Mouse (Mus musculus) CD4-positive, CD25-positive, alpha-beta regulatory T cell (primary cell): Measurements from ENCODE around the gene Ckap5. TPM values are rescaled to one million over a fixed set of nuclear protein-coding genes. Genes with fewer than 3 reads are reported as not detected.

ENCODE experiments used
- polyA plus RNA-seq: library from polyadenylated mRNA; unstranded; fragments of 100-300 nt; shearing (Covaris generic); gene quantifications from one replicate; pipeline ENCODE4 v1.2.1, GENCODE M21; 2017

Ckap5 gene
- 39.8 TPM for polyA plus RNA-seq

DNA sequence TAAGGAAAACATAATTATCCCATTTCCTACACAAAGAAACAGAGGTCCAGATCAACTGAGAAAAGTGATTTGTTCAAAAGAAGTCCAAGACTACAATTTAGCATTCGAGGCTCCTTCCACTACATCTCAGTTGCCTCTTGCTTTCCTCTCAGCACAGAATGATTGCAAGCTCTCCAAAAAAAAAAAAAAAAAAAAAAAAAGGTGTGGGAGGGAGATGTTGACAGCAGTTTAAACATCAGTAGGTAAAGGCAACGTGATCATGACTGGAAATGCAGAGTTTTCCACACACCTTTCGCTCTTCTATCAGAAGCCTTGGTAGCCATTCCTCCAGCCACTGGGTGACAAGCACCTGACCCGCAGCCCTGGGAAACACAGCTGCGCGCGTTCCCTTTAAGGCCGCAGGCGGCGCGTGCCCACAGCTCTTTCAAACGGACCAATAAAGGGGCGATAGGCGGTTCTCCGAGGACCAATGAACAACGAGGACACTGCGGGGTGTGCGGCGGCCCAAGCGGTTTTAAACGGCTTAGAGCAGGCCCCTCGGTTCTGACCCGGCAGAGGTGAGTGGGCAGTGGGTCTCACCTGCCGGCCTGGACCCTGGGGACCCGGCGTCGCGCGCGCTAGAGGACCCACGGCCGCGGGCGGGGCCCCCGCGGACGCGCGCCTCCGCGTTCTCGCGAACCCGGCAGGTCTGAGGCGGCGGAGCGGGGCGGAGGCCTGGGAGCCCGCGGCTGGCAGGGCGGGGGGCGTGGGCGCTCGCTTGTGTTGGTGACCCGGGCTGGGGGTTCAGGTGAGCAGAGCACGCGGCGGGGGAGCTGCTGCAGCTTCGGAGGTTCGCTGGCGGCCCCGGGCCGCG is at the start of gene Ckap5:
Gene Ckap5, plus strand, starts transcription at position 469 of the 853 bp plus-strand sequence.

DNA sequence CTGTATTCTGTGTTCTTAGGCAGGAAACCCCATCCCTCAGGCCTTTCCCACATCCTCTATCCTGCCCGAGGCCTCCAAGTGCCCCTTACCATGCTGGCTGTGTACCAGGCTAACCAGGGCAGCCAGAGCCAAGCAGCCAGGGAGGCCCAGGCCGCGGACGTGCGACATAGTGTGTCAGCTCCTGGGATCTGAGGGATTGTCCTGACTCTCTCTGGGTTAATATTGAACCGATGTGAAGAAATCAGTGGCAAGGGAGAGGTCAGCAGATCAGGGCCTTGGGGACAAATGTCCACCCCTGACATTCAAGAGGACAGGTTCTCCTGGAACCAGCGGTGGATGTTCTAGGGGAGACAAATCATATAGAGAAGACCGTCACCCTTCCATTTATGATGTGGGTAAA is 109.7 kb downstream of the Ckap5 start, which contains the start of gene F2:
Gene F2, minus strand, starts transcription at position 186 of the 400 bp plus-strand sequence.

DNA sequence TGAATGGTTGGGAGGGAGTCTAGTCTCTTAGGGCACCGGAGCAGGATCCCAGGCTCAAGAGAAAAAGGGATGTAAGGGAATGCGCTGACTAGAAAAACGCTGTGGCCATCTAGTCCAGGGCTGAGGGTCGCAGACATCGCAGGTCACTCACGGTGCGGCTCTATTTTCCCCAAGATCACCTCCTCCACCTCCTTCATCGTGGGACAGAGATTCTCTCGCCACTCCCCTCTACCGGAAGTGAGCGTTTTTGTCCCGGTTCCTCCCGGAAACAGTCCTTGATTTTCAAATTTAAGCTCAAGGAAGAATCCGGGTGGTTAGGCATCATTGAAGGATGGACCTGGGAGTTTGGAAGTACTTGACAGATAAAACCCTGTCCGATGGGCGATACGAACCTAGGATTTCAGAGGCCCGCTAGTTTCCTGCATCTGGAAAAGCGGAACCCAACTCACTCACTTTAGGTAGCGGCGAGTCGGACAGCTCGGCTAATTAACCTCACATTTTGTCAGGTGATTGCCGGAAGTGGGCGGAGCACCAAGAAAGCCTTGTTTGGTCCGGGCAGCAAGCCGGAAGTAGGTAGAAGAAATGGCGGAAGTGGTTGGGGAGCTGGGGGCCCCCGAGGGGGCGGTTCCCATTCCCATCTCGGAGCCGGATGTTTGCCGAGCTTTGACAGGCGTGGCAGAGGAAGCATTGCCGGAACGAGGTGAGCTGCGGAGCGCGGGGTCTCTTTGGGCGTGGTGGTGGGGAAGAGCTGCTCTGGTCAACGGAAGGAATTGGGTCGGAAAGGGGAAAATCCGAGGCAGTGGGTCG is 123.2 kb downstream of the Ckap5 start, which contains the start of the genes Zfp408 and Arhgap1:
Gene Zfp408, minus strand, starts transcription at position 239 of the 807 bp plus-strand sequence.
Gene Arhgap1, plus strand, starts transcription at position 308 of the 807 bp plus-strand sequence.

Other genes with a start within 250 kb of the Ckap5 start
- 20.0 TPM for gene 1110051M20Rik, start 82.1 kb upstream of the Ckap5 start, polyA plus RNA-seq
- 0.02 TPM for gene Lrp4, start 69.3 kb upstream of the Ckap5 start, polyA plus RNA-seq
- gene F2, start 109.7 kb downstream of the Ckap5 start, polyA plus RNA-seq = not detected
- 23.8 TPM for gene Zfp408, start 123.0 kb downstream of the Ckap5 start, polyA plus RNA-seq
- gene Arhgap1, start 123.1 kb downstream of the Ckap5 start, polyA plus RNA-seq = 206 TPM
- 50.1 TPM for gene Atg13, start 183.8 kb downstream of the Ckap5 start, polyA plus RNA-seq
- 15.6 TPM for gene Harbi1, start 184.1 kb downstream of the Ckap5 start, polyA plus RNA-seq
- gene Ambra1, start 203.4 kb downstream of the Ckap5 start, polyA plus RNA-seq = 49.1 TPM